Mouse (Mus musculus) embryonic facial prominence, embryonic 12.5 days (tissue): ENCODE data around the gene Gm20696. TPM values are rescaled to one million over a fixed set of nuclear protein-coding genes. Genes with fewer than 3 reads are reported as not detected.

Experiments used
- ATAC-seq: fragments of 200-750 bp; cut with Nextera tagmentation; 2 replicates; pipeline ENCODE4 v1.8.0; 2017; ENCODE audit not compliant: insufficient number of reproducible peaks, insufficient read depth, low FRiP score, low TSS enrichment
- H3K27ac ChIP-seq: fragments of 300-500 bp; sonication (generic); 2 replicates; pipeline ENCODE4 v1.5.1; 2016; ENCODE audit warnings: mild to moderate bottlenecking
- H3K27me3 ChIP-seq: fragments of 300-500 bp; sonication (generic); 2 replicates; pipeline ENCODE4 v1.6.1; 2016; ENCODE audit warnings: mild to moderate bottlenecking, moderate library complexity
- H3K36me3 ChIP-seq: fragments of 300-500 bp; sonication (generic); 2 replicates; pipeline ENCODE4 v1.6.1; 2016; ENCODE audit warnings: mild to moderate bottlenecking
- H3K4me1 ChIP-seq: fragments of 300-500 bp; sonication (generic); 2 replicates; pipeline ENCODE4 v1.6.1; 2016
- H3K4me2 ChIP-seq: fragments of 300-500 bp; sonication (generic); replicated peaks from 2 replicates; pipeline ENCODE4 v1.6.1; 2016; ENCODE audit warnings: mild to moderate bottlenecking, moderate library complexity
- H3K4me3 ChIP-seq: fragments of 300-500 bp; sonication (generic); 2 replicates; pipeline ENCODE4 v1.5.1; 2016; ENCODE audit warnings: mild to moderate bottlenecking
- H3K9ac ChIP-seq: fragments of 300-500 bp; sonication (generic); 2 replicates; pipeline ENCODE4 v1.6.1; 2016; ENCODE audit warnings: mild to moderate bottlenecking, moderate library complexity
- H3K9me3 ChIP-seq: fragments of 300-500 bp; sonication (generic); 2 replicates; pipeline ENCODE4 v1.6.1; 2016; ENCODE audit warnings: mild to moderate bottlenecking, moderate library complexity
- WGBS: fragments of 180-500 bp; shearing (Covaris S2); methylation state at CpG from one replicate; pipeline ENCODE4 v1.1.7; 2016; 5-methylcytosine and 5-hydroxymethylcytosine counted together
- polyA plus RNA-seq: library from polyadenylated mRNA; unstranded; fragments of >200 nt; fragmentation: Nextera tagmentation; extraction: Ambion mirVana; gene quantifications from 2 replicates; pipeline ENCODE4 v1.2.1, GENCODE M21; 2016

Gm20696 gene
- polyA plus RNA-seq, 1 experiment from 2014 or later = 7.5 TPM

DNA sequence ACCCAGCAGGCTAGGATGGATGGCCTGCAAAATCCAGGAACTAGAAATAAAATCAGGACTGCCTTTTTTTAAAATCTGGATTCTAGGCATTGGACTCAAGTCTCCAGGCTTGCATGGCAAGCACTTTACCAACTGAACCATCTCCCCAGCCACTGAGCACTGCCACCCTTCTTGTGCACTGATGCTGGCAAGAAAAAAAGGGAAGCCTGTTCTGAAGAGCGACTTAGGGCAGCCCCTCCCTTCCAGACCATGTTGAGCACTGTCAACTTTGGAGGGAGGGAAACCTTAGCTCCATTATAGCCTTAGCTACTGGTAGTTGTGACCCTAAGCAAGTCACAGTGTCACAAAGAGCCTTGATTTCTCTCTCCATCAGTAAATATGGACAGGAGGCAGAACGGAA, 308.7 kb downstream of the Gm20696 start:
- no peaks in the 10 kb centered on the region for H3K36me3 ChIP-seq
- H3K4me3 ChIP-seq = no peak overlapping the region
- 84% methylated on average over 2 of the region's 2 CpGs for WGBS
- H3K9ac ChIP-seq = no peak overlapping the region
- H3K27ac ChIP-seq = no peak overlapping the region
- H3K9me3 ChIP-seq = no peaks in the 10 kb centered on the region
- H3K4me2 ChIP-seq = no peak overlapping the region
- no peak for ATAC-seq
- H3K4me1 ChIP-seq = 0 out of 2 replicates have a peak, but pooled peaks cover 6% of the 10 kb centered on the region
- H3K27me3 ChIP-seq = no peaks in the 10 kb centered on the region

DNA sequence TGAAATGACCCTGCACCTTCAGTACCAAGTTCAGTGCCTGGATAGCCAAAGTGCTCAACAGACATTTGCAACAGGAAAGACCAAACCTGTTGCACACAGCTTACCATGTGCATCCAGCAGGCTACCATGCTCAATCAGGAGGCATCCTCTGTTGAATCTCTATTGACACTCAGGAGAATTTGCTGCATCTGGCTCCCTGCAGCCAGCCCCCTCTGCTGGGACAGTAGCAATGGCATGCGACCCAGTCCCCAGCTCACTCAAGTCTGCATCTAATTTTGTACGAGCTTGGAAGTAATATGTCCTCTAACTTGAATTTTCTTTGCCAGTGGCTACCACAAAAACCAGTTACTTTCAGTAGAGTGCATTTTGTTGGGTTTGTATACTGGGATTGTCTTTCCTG, 312.3 kb downstream of the Gm20696 start:
- Histone ChIP-seq H3K4me3 (no peak overlapping the region), H3K9me3 (no peaks in the 10 kb centered on the region), H3K9ac (no peak overlapping the region), H3K4me1 (peaks cover 11% of the 10 kb centered on the region; the same call in 1 of the 2 replicates), H3K36me3 (no peaks in the 10 kb centered on the region), H3K4me2 (no peak overlapping the region), H3K27ac (no peak overlapping the region), H3K27me3 (no peaks in the 10 kb centered on the region)
- ATAC-seq = no peak
- 36% methylated on average over 2 of the region's 2 CpGs for WGBS

DNA sequence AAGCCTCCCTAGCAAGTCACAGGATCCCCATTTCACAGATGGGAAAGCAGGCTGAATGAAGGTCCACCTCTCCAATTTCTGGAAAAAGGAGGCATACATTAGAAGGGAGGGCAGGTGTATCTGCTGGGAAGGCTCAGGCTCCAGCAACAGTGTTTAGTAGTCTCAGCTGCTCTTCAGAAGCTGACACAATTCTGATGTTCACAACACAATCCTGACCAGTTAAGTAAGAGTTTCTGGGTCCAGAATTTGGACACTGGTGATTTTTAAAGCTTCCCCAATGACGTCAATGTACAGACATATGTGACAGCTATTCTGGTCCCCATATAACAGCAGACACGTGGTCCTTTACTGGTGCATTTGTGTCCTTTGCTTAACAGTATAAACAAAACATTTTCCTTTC, 313.2 kb downstream of the Gm20696 start:
- Histone ChIP-seq H3K27ac (no peak overlapping the region), H3K27me3 (no peaks in the 10 kb centered on the region), H3K9me3 (no peaks in the 10 kb centered on the region), H3K4me2 (no peak overlapping the region), H3K4me3 (no peak overlapping the region), H3K9ac (no peak overlapping the region), H3K36me3 (no peaks in the 10 kb centered on the region), H3K4me1 (peaks cover 11% of the 10 kb centered on the region; the same call in 1 of the 2 replicates)
- WGBS = 78% methylated on average over 2 of the region's 2 CpGs
- ATAC-seq = no peak

DNA sequence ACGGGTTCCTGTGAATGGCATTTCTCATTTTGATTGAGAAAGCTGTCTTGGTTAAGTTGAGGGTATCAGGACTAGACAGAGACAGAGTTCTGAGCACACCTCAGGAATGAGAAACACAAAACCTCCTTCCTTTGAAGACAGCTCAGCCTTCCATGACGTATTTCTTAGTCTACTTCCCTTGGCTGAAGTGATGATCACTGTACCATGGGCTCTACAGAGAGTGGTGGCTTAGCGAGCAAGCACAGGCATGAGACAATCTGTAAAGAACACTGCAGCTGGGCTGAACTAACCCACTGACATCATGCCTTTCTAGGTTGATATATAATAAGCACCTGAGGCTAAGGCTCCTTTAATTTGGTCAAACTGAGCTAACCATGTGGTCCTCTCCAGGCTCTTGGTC, 316.0 kb downstream of the Gm20696 start:
- no peak for ATAC-seq
- WGBS = 73% methylated on average over 3 of the region's 3 CpGs

DNA sequence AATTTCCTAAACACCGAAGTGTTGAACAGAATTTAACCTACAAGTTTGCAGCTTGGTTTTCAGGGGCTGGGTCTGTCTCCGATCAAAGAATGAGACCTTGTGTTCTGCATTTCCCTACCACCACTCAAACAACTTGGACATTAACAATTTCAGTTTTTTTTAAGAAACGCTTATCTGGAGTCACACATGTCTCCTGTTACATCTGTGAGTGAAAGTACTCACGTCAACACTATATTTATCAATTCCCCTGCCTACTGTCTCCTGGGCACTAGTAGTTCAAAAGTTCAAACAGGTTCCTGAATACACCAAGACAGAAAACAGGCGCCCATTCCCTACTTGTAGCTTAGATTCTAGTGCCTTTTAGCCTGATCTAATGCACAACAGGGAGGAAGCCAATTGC, 316.4 kb downstream of the Gm20696 start:
- Histone ChIP-seq H3K4me2 (no peak overlapping the region), H3K36me3 (no peaks in the 10 kb centered on the region), H3K27ac (no peak overlapping the region), H3K4me3 (no peak overlapping the region), H3K27me3 (no peaks in the 10 kb centered on the region), H3K4me1 (peaks cover 13% of the 10 kb centered on the region; the same call in 1 of the 2 replicates), H3K9ac (no peak overlapping the region), H3K9me3 (no peaks in the 10 kb centered on the region)
- 48% methylated on average over 5 of the region's 5 CpGs for WGBS
- ATAC-seq = no peak

More for the DNA sequence above, 316.0 kb downstream of the Gm20696 start:
- Histone ChIP-seq H3K27ac (no peak overlapping the region), H3K36me3 (no peaks in the 10 kb centered on the region), H3K9ac (no peak overlapping the region), H3K4me1 (peaks cover 13% of the 10 kb centered on the region; the same call in 1 of the 2 replicates), H3K4me3 (no peak overlapping the region), H3K4me2 (no peak overlapping the region), H3K9me3 (no peaks in the 10 kb centered on the region), H3K27me3 (no peaks in the 10 kb centered on the region)

DNA sequence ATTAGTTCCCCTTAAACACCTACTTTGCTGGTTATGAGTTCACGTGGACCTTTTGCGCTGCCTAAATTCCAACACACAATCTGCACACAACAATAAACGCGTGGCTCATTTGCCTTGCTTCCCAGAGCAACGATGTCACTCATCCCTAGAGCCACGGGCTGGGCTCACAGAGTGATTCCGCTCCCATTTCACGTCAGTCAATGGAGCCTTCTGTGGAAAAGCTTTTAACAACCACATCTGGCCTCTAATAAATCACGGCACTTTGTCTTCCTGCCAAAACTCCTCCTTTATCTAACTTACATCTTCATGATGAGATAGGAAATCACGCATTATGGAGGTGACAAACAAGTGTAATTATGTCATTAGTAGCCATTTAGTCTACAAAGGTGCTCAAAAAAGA, 318.8 kb downstream of the Gm20696 start:
- Histone ChIP-seq H3K4me2 (no peak overlapping the region), H3K27me3 (no peaks in the 10 kb centered on the region), H3K9me3 (no peaks in the 10 kb centered on the region), H3K36me3 (no peaks in the 10 kb centered on the region), H3K4me1 (peaks cover 8% of the 10 kb centered on the region; the same call in 1 of the 2 replicates), H3K27ac (no peak overlapping the region), H3K4me3 (no peak overlapping the region), H3K9ac (no peak overlapping the region)
- no peak for ATAC-seq
- 66% methylated on average over 10 of the region's 10 CpGs for WGBS

DNA sequence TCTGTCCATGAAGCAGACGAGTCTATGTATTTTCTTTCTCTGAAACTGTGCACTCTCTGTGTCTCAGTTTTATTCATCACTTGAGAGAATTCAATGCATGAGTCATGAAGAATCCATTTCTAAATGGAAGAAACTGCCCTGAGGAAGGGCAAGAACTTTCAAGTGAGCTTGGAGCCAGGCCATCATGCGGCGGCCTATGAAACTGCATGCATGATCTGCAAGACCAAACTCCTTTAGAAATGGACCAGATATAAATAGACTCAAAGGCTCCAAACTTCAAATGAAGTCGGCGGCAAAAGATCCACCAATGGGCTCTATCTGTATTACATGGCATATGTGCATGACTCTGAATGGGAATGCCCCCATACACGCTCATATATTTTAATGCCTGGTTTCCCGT, 321.6 kb downstream of the Gm20696 start:
- 92% methylated on average over 7 of the region's 7 CpGs for WGBS
- no peak for ATAC-seq

DNA sequence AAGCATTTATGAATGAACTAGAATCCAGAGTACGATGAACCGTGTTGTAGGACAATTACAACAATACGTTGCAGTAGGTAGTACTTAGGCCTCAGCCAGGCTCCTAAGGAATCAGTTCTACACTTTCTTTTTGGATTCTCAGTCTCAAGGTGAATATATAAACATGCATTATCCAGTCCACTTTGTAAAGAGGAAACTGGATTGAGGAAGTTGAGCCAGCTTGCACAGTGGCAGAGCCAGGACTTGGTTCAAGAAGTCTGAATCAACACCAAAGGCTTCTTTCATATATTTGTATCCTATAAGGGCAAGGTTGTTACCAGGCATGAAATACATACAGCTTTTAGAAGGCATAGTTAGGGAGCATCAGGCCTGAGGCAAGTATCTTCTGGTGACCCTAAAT, 322.2 kb downstream of the Gm20696 start:
- no peaks in the 10 kb centered on the region for H3K27me3 ChIP-seq
- no peak overlapping the region for H3K9ac ChIP-seq
- no peak overlapping the region for H3K4me3 ChIP-seq
- H3K4me2 ChIP-seq = no peak overlapping the region
- H3K9me3 ChIP-seq = no peaks in the 10 kb centered on the region
- 96% methylated on average over 3 of the region's 3 CpGs for WGBS
- no peaks in the 10 kb centered on the region for H3K36me3 ChIP-seq
- no peak overlapping the region for H3K27ac ChIP-seq
- ATAC-seq = no peak
- H3K4me1 ChIP-seq = peaks cover 5% of the 10 kb centered on the region; the same call in 1 of the 2 replicates

More for the DNA sequence above, 321.6 kb downstream of the Gm20696 start:
- Histone ChIP-seq H3K9me3 (no peaks in the 10 kb centered on the region), H3K4me2 (no peak overlapping the region), H3K4me1 (0 out of 2 replicates have a peak, but pooled peaks cover 2% of the 10 kb centered on the region), H3K27ac (no peak overlapping the region), H3K4me3 (no peak overlapping the region), H3K9ac (no peak overlapping the region), H3K27me3 (no peaks in the 10 kb centered on the region), H3K36me3 (no peaks in the 10 kb centered on the region)

DNA sequence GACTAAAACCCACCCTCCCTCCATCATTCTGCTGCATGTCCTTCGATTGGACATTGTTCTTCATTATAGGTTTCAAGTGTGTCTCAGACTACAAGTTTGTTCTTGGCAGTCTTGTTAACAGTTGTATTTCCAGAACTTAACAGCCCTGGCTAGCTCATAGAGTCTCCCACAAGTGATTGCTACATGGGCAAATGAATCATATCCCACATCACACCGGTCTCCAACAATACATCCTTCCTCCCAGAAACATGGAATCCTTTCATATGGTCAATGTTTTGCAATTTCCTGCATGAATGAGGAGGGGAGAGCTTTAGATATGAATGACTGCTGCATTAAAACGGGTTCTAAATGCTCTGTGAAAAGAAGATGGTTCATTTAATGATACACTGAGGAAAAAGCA, 322.8 kb downstream of the Gm20696 start:
- H3K4me1 ChIP-seq = peaks cover 9% of the 10 kb centered on the region; the same call in 1 of the 2 replicates
- no peak for ATAC-seq
- WGBS = 93% methylated on average over 3 of the region's 3 CpGs
- no peak overlapping the region for H3K9ac ChIP-seq
- no peaks in the 10 kb centered on the region for H3K9me3 ChIP-seq
- no peak overlapping the region for H3K4me2 ChIP-seq
- no peaks in the 10 kb centered on the region for H3K27me3 ChIP-seq
- H3K27ac ChIP-seq = no peak overlapping the region
- no peak overlapping the region for H3K4me3 ChIP-seq
- H3K36me3 ChIP-seq = no peaks in the 10 kb centered on the region

DNA sequence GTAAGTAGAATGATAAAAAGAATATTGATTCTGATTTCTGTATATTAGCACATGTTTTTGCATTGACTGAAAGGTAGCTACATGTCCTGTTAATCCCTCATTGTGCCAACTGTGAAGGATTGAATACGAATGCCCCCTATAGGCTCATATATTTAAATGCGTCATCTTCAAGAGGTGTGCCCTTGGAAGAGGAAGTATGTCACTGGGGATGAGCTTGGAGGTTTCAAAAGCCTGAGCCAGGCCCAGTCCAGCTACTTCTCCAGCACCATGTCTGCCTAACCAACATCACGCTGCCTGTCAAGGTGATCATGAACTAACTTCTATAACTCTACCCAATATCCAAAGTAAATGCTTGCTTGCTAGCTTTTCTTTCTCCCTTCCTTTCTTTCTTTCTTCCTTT, 324.2 kb downstream of the Gm20696 start:
- no peak overlapping the region for H3K9ac ChIP-seq
- 90% methylated on average over 3 of the region's 3 CpGs for WGBS
- no peaks in the 10 kb centered on the region for H3K27me3 ChIP-seq
- H3K4me3 ChIP-seq = no peak overlapping the region
- H3K4me1 ChIP-seq = peaks cover 17% of the 10 kb centered on the region
- no peaks in the 10 kb centered on the region for H3K36me3 ChIP-seq
- H3K4me2 ChIP-seq = no peak overlapping the region
- H3K27ac ChIP-seq = no peak overlapping the region
- no peaks in the 10 kb centered on the region for H3K9me3 ChIP-seq
- no peak for ATAC-seq

DNA sequence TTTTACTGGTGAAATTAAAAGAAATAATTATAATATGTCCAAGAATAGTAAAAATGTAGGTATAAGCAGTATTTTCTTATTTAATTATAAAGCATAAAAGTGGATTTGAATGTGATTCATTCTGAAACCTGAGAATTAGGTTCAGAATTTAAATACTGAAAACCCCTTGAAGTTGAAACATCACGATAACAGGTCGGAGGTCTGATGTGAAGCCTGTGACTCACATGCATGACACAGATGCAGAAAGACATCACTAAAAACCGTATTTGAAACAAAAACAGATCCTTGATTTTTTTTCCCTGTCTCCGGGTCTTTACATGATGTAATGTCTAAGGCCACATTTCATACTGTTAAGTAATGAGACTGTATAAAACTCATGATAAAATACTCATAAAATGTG, 325.7 kb downstream of the Gm20696 start:
- no peaks in the 10 kb centered on the region for H3K36me3 ChIP-seq
- H3K27ac ChIP-seq = no peak overlapping the region
- no peak overlapping the region for H3K4me3 ChIP-seq
- ATAC-seq = no peak
- H3K9ac ChIP-seq = no peak overlapping the region
- H3K4me2 ChIP-seq = no peak overlapping the region
- H3K4me1 ChIP-seq = peaks cover 17% of the 10 kb centered on the region
- WGBS = 59% methylated on average over 4 of the region's 4 CpGs
- no peaks in the 10 kb centered on the region for H3K9me3 ChIP-seq
- no peaks in the 10 kb centered on the region for H3K27me3 ChIP-seq

DNA sequence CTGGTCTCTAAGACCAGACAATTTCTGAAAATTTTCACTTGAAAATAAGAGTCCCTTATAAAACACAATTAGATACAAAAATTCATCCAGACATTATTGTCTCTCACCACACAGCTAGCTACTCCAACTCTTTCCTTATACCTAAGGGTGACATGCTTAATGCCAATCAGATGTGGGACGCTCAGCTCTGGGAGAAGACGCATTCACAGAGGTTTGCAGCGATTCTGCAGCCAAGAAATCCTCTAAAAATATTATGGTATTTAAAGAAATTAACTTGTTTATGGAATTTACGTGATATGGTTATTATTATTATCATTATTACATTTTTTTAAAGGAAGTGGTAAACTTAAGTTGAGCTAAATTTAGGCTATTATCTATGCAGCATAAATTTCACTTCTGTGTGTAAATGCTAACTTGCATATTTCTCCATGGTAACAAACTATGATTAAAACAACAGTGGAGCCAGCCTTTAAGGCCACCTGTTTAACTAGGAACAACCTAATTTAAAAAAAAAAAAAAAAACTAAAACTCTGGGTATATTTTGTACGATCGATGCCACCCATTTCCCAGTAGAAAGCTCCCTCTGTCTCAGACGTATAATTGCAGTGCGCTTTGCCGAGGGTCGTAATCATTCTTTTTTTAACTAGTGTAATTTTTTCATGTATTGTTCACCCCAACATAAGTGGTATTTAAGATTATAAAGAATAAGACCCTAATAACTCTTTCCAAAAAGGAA, 326.4 kb downstream of the Gm20696 start:
- H3K4me3 ChIP-seq = no peak overlapping the region

More for the DNA sequence above, 326.4 kb downstream of the Gm20696 start:
- Histone ChIP-seq H3K27ac (no peak overlapping the region), H3K27me3 (no peaks in the 10 kb centered on the region), H3K4me1 (peaks cover 17% of the 10 kb centered on the region), H3K4me2 (no peak overlapping the region), H3K36me3 (no peaks in the 10 kb centered on the region), H3K9ac (no peak overlapping the region), H3K9me3 (no peaks in the 10 kb centered on the region)
- 55% methylated on average over 10 of the region's 10 CpGs for WGBS
- no peak for ATAC-seq
